Mouse (Mus musculus) embryonic stem cell, embryonic (primary cell): ENCODE data around the gene Epsti1.

ENCODE experiments used
- CTCF ChIA-PET, 4 experiments: fragments of 300-600 bp in 2 of 4; fragments of 350-600 bp in 2 of 4; sonication (Branson Sonifier 250); formaldehyde crosslinking; loops; one replicate each; lab custom pipeline; 2022; ENCODE audit warnings: inconsistent platforms in 2 of 4; lab: Charles Lee
- POLR2A ChIA-PET, 4 experiments: fragments of 300-600 bp in 2 of 4; fragments of 350-600 bp in 2 of 4; sonication (Branson Sonifier 250); formaldehyde crosslinking; loops; one replicate each; lab custom pipeline; 2022; ENCODE audit warnings: antibody characterized with exemption in 4 of 4, inconsistent platforms in 1 of 4; lab: Charles Lee

Epsti1 gene

DNA sequence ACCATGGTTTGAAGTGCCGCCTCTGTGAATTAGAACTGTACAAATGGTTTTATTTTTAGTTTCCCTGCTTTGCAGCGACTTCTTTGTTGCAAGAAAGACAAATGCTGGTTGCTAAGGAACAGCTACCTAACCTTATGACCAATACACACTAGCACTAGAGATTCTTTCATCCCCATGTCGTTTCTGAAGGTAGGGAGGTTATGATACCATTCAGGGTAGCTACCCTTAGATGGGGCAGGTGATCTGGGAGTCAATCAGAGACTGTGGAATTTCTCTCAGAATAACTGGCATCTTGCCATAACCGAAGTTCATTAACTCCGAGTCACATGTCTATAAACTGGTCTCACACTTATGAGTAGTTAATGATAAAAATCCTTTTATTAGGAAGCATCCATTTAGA lies 1.4 kb downstream of the Epsti1 start:
- ChIA-PET CTCF (interaction anchor here in 1 of 4 experiments (0.6 kb wide), 1 partner anchor 123 kb away, joined by 3 read pairs; no protein-coding TSS in a partner anchor), POLR2A (interaction anchor here in 2 of 4 experiments (0.7 to 1.0 kb wide), 3 partner anchors 10 to 66 kb away, joined by 3 read pairs; no protein-coding TSS in a partner anchor)

DNA sequence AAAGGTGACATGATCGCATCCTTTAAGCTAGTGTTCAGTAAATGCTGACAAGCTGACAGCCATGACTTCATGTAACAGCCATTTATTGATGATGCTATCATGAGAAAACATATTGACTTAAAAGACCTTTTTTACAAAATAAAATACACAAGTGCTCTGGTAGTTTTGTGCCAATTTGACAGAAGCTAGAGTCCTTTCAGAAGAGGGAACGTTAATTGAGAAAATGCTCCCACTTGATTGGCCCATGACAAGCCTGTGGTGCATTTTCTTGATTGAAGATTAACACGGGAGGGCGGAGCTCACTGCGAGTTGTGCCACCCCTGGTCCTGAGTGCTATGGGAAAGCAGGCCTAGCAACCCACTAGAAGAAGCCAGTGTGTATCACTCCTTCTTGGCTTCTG lies 2.5 kb downstream of the Epsti1 start:
- ChIA-PET CTCF (no interaction called here), POLR2A (no interaction called here)

DNA sequence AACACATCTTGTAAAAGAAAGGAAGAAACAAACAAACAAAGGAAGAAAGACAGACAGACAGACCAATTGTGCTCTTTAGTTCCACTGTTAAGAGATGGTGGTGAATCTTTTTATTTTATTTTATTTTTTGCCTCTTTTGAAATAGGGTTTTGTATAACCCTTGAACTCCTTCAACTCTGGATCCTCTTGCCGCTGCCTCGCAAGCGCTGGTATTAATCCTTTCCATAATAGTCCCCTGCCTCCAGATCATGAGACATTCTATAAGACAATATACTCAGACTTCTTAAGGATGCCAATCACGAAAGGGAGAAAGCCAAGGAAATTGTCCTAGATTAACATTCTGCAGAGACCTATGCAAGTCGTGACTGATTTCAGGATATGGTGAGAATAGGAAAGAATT lies 11.7 kb downstream of the Epsti1 start:
- ChIA-PET POLR2A (no interaction called here), CTCF (no interaction called here)

DNA sequence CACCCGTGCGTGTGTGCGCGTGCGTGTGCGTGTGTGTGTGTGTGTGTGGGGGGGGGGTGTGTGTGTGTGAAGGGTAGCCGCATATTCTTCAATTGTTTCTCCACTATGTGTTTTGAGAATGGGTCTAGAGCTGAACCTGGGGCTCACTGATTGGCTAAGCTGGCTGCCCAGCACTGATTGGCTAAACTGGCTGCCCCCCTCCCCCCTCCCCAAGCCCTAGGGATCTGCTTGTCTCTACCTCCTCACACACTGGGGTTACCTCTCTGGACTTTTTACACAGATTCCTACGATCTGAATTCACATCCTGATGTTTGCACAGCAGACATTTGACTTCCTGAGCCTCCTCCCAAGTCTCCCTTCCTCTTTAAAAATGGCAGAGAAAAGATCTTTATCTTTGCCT lies 17.6 kb downstream of the Epsti1 start:
- CTCF ChIA-PET, result no interaction called here

DNA sequence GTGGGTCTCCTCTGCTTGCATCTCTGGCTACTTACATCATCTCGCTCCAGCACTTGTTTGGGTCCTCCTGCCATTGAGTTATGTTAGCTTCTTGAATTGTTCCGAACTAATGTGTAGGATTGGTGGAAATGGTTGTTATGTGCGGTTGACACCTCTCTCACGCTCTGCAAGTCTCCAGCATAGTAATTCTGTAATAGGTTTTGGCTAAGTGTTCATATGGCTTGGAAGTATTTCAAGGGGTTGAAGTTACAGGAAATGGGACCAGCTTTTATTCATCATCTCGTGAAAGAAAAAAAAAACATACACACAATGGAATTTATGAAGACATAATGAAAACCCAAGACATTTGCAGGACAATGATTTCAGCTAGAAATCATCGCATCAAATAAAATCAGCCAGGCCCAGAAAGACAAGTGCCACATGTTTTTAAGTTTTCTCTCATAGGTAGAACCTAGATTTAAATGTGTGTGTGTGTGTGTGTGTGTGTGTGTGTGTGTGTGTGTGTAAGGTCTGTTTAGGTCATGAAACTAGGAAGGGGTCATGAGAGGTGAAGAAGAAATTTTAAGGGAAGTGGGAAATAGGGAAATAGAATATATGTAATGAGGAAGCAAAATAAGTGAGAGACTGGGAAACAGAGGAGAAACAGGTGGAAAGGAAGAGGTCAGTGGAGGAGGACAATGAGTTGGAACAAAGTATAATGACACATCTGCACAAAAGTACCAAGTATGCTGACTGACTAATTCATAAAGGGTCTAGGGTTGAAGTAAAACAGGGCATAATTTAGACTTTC lies 19.2 kb downstream of the Epsti1 start:
- ChIA-PET POLR2A (interaction anchor here in 1 of 4 experiments (0.6 kb wide), 1 partner anchor 12 kb away, joined by 4 read pairs; no protein-coding TSS in a partner anchor), CTCF (no interaction called here)

More for the DNA sequence above, 17.6 kb downstream of the Epsti1 start:
- POLR2A ChIA-PET, result no interaction called here

DNA sequence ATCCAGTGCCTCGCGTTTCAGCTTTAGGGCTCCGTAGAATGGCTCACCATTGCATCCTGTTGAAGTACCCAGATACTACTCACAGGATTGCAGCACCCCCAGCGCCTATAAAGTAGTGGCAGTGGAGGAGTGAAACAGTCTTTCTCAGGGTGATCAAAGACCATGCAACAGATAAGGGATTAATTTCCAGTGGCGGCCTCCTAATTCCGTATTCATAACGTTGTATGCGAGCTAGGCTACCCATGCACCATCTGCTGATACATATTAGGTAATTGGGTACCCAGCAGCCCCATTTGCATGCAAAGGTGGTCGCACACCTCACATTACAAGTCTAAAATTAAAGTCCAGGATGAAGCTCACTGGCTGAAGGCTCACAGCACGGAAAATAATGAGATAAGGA lies 21.4 kb downstream of the Epsti1 start:
- ChIA-PET CTCF (no interaction called here), POLR2A (interaction anchor here in 1 of 4 experiments (0.7 kb wide), 1 partner anchor 162 kb away, joined by 3 read pairs; no protein-coding TSS in a partner anchor)

DNA sequence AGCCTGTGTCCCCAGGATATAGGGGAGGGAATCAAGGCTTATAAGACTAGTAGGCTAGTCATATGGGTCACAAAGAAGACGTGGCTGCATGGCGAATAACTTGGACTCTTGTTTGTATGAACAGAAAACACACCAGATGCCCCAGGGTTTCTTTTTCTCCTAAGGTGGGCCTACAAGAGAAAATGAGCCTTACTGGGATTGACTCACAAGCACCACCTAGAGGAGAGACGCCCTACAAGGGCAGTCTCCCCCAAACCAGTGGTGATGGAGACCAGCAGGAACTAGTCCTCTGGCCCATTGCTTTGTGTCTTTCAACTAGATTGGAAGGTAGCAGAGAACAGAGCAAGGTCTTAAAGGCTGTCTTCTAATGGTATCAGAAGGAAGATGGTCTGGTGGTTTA lies 22.7 kb downstream of the Epsti1 start:
- POLR2A ChIA-PET, result interaction anchor here in 1 of 4 experiments (0.6 kb wide), 1 partner anchor 22 kb away, joined by 7 read pairs; no protein-coding TSS in a partner anchor
- CTCF ChIA-PET, result no interaction called here

DNA sequence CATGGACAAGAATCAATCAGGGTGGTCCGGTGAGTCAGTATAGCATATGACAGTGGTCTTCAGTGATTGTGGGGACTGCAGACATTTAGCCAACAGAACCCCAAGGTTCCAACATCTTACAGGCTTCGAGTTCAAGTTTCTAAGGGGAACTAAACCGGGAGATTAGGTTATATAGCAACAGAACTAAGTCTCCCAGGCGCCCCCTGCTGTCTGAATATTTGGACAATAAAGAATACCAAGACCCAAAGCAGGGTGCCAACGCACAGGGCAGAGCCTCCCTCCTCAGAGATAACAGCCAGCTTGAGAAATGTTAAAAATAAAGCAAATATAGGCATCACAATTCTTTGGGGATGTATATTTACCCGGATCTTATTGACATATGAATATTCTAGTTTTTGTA lies 24.0 kb downstream of the Epsti1 start:
- POLR2A ChIA-PET, result no interaction called here
- CTCF ChIA-PET, result interaction anchor here in 1 of 4 experiments (1.6 kb wide), 1 partner anchor 786 kb away, joined by 3 read pairs; no protein-coding TSS in a partner anchor

DNA sequence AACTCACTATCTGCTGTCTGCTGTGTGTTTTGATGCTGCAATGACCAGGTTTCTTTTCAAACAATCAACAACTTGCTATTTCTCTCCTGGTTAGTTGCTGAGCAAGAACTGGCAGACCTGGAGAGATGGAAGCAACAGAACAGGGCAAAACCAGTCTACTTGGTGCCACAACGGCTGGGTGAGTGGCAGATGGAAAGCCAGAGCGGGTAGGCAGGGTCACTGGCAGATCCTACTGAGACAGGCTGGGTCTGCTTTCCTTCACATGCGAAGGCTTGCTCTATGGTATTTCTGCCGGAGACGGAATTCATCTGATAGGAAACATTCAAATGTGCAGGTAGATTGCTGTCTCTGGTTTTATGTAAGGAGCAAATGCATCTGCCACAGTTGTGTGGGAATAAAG lies 24.6 kb downstream of the Epsti1 start:
- POLR2A ChIA-PET, result no interaction called here
- CTCF ChIA-PET, result interaction anchor here in 1 of 4 experiments (1.6 kb wide), 1 partner anchor 787 kb away, joined by 3 read pairs; no protein-coding TSS in a partner anchor

DNA sequence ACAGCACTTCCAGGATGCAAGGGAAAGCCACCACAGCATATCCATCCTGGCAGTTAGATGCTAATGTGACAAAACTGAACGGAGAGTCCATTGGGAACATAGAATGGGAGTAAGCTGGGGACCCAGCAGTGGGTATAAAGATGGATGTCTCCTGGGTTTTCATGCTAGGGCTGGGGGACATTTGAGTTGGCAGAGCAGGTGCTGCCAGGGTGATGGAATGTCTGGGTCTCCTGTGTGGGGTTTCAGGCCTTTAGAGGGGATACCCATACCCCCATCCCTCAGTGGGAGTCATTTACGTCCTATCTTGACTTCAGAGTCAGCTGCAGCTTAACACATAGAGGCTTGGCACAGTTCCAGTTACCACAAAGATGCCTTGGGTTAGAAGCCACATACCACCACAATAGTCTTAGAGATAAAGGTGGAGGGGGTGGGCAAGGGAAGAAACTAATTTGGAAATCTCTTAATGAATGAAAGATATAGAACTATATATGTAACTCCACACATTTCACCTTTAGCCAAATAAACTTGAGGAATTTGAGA lies 25.2 kb downstream of the Epsti1 start:
- ChIA-PET POLR2A (no interaction called here), CTCF (interaction anchor here in 1 of 4 experiments (1.6 kb wide), 1 partner anchor 788 kb away, joined by 3 read pairs; no protein-coding TSS in a partner anchor)

DNA sequence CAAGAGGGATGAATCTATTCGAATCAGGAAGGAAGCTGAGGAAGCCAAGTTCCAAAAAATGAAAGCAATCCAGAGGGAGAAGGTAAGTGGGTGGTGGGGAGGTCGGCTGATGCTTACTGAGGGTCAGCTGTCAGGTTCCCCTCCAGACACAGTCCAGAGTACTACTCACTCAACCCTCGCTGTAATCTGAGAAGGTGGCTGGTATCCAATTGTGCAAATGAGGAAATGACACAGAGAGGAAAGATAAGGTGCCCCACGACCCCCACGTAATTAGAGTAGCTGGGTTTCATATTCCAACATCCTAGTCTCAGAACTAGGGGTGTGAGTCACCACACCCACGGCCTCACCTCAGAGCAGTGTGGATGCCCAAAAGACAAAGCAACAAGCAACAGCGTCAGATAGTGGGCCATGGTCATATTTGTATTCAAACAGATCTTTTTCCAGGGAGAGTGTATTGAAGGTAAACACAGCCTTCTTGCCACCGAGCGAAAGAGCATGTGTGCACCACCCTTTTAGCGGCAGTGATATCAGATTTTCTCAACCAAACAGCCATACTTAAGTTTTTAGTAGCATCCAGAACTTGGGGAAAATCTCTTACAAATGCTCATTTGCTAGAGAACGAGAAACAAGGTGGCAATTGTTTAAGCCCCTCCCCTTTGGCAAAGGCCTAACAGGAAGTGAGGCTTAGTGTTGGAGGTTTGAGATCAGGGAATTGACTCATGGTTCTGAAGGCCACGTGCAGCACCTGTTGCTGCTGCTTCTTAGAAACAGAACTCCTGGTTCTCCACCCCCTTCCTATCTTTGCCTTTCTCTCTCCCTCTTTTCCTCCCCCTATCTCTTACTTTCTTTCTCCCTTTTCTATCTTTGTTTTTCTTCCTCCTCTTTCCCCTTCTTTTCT lies 28.4 kb downstream of the Epsti1 start:
- ChIA-PET CTCF (interaction anchor here in 2 of 4 experiments (0.6 to 0.7 kb wide), 3 partner anchors 113 to 982 kb away, joined by 3 to 6 read pairs (median 3); no protein-coding TSS in a partner anchor), POLR2A (no interaction called here)

DNA sequence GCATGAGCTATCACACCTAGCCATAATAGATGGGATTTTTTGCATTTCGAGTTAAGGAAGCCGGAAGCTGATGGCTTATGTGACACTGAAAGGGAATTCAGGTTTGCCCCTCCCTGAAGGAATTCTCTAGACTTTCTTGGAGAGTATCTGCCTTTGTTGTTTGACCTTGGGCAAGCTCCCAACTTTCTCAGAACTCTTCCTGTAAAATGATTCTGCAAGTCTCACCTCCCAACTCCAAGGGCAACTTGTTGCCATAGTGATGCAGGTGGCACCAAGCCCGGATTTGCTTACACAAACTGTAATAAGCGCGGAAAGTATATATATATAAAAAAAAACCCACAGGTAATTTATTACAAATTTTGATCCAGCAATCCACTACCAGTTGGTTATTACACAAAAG lies 29.2 kb downstream of the Epsti1 start:
- ChIA-PET POLR2A (no interaction called here), CTCF (interaction anchor here in 2 of 4 experiments (0.6 to 1.3 kb wide), 2 partner anchors 549 to 983 kb away, joined by 3 to 4 read pairs; no protein-coding TSS in a partner anchor)

DNA sequence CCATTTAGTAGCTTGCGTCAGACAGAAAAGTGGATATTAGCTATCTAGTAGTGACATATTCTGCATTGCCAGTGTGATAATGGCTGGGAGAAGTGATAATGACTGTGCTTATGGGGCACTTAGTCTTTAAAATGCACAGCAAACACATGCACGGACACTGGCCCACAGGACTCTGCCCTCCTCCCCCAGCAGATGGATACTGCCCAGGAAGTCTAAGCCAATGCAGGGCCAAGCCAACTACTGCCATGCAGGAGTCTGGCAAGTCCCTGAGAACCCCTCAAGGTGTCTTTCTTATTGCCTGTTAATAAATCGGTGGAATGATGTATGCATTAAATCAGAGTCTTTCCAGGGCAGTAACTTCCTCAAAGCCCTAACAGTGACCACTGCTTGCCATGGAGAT lies 30.4 kb downstream of the Epsti1 start:
- CTCF ChIA-PET, result interaction anchor here in 1 of 4 experiments (1.3 kb wide), 1 partner anchor 548 kb away, joined by 4 read pairs; no protein-coding TSS in a partner anchor
- POLR2A ChIA-PET, result no interaction called here

DNA sequence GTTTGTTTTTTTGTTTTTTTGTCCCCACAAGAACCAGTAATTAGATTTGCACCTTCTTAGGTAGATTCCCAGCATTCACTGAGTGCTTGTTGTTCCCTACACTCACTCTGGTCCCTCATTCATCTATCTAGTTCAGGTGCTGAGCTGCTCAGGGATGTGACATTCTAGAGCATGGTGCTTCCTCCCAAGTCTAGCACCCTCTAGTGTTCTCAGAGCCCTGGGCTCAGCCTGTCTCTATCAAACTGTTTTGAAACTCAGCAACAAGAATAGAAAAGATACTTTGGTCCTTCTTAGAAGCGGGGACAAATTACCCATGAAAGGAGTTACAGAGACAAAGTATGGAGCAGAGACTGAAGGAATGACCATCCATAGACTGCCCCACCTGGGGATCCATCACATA lies 37.1 kb downstream of the Epsti1 start:
- ChIA-PET POLR2A (no interaction called here), CTCF (no interaction called here)

DNA sequence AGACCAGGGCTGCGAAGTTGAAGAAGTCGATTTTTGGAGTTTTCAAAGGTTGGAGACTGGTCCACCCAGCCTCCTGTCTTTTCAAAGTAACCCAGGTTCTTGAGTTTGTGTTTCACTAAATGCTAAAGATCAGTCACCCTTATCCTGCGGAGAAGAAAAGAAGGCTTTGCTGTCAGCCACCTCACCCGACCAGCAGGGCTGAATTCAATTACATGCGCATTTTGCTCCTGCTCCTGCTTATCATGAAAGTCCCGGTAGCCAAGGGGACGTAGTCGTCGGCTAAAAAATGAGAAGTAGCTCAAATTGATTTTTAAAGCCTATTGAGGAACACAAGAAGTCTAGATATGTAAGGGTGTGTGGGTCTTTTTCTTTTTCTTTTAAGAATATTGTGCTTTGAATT lies 38.2 kb downstream of the Epsti1 start:
- CTCF ChIA-PET, result no interaction called here
- POLR2A ChIA-PET, result no interaction called here

DNA sequence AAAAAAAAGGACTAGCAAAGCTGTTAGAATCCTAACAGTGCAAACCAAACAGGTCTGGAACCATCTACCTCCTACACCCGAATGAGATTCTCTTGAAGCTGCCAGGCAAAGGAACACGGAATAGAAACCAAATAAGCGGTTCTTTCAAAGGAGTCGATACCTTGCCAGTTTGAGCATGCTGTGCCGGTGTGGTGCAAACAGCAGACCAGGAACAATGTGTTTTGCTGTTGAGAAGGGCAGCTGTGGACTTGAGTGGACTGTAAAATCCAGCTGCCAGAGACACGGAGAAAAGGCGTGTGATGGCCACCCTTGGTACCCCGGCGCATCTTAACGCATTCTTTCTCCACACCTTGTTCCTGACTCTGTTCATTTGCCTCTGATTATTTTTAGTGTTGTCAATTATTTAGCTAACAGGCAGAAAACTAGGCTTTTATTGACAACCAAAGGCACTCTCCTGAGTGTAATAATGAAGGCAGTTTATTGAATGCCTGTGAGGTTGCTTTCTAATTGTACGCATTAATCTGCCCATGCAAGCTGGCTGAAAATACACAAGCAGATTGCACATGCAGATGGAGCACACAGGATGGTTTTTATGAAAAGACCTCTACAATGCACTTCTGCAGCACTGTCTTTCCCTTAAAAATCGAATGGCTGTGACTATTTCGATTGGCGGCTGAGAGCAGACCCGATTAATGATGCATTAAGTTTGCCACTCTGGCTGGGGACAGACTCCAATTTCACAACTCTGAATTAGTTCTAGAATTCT lies 38.9 kb downstream of the Epsti1 start:
- POLR2A ChIA-PET, result interaction anchor here in 1 of 4 experiments (0.6 to 0.7 kb wide), 3 partner anchors 12 to 348 kb away, joined by 3 read pairs; no protein-coding TSS in a partner anchor
- CTCF ChIA-PET, result no interaction called here

DNA sequence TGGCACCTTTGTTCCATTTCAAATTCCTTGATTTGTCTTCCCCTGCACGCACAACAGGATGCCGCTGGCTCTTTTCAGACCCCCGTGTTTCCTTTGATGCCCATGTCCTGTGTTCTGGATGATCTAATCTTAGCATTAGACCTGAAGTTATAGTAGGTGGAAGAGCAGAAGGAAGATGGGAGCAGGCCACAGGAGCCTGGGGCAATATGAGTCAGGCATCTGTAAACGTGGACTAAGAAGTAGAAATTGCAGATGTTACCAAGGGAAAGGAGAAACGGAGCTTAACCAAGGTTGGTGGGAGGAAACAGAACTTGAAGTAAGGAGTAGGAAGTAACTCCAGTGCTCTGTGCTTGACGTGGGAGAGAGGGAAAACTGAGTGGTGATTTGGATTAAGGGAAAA lies 57.7 kb downstream of the Epsti1 start:
- ChIA-PET CTCF (no interaction called here), POLR2A (interaction anchor here in 1 of 4 experiments (0.6 kb wide), 1 partner anchor 164 kb away, joined by 3 read pairs; no protein-coding TSS in a partner anchor)

DNA sequence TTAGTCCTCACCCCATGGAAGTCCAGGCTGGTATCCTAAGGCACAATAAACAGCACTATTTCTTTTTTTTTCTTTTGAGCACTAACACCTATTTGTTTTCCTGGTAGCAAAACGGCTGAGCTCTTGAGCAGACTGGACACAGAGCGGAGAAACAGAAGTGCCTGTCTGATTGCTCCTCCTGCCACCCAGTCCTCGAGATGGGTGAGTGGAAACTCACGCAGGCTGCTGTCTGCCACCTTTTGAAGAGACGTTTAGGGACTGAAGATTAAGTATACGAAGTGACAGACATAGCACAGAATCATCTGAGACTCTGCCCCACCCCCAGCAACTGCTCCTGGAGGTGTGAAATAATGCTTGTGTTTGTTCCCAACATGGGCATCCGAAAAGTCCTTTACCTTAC lies 59.5 kb downstream of the Epsti1 start:
- POLR2A ChIA-PET, result no interaction called here
- CTCF ChIA-PET, result no interaction called here
